Mouse (Mus musculus): ENCODE results near the gene Snx4. TPM values are rescaled to one million over a fixed set of nuclear protein-coding genes. Genes with fewer than 3 reads are reported as not detected.
A peak's percentile ranks its signal among the peaks of the same experiment; 100 is the strongest.
"Not testable (repeated sequence)": the region's sequence is repeated elsewhere in the genome, so short reads cannot be mapped to it uniquely, and the experiment has no call there.

Gene Snx4
- total RNA-seq (2015; ENCODE audit: low replicate concordance) (12.3 and 23.9 TPM in 2 replicates), total RNA-seq (2017; ENCODE audit: low replicate concordance) (7.0 and 14.0 TPM in 2 replicates)

DNA sequence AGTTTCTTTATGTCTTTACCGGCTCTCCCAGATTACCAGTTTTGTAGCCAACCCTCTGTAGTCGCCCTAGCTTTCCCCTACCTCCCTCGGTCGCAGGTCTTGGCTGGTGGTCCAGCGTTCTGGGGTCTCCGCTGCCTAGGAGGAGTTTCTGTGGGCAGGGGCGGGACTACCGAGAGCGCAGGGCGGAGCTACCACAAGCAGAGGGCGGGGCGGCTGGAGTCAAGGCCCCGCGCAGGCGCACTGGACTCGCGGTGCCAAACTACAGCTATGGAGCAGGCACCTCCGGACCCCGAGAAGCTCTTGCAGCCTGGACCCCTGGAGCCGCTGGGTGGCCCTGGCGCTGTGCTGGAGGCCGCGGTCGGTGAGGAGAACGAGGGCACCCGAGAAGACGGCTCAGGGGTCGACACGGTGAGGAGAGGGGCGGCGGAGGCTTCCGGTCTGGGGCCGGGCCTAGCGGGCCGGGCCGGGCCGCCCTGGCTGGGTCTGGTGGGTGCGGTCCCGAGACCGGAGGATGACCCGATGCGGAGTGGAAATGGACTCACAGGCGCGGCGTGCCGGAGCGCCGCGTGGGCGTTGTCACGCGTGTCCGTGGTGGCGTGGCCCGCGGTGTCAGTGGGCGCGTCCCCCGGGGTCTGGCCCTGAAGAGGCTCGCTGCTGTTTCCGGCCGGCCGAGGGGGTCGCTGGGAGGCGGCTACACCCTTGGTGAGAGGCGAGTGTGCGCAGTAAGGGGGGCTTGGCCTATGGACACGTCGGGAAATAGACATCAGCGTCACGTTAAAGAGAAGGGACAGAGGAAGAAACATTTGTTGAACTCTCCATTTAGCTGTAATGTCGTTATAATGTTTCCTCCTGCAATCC, at the start of gene Snx4:
Gene Snx4 (plus strand): TSS at position 249 of the 858 bp plus-strand sequence.
- ATAC-seq (replicated peaks; ENCODE audit: low FRiP score, poor library complexity, severe bottlenecking), result peak; percentile 98

DNA sequence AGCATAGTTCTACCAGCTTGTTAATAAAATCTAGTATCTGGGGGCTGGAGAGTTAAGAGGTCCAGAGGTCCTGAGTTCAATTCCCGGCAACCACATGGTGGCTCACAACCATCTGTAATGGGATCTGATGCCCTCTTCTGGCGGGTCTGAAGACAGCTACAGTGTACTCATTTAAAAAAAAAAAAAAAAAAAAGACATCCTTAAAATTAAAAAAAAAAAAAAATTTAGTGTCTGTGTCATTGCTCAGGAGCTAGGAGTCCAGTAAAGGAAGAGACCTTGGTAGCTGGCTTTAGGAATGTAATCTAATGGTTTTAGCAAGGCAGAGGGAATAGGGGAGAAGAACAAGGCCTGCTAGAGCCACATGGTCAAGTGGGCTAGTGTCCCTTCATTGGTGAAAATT, 40.4 kb upstream of the Snx4 start:
- ATAC-seq (replicated peaks; ENCODE audit: low FRiP score, poor library complexity, severe bottlenecking), result no peak

DNA sequence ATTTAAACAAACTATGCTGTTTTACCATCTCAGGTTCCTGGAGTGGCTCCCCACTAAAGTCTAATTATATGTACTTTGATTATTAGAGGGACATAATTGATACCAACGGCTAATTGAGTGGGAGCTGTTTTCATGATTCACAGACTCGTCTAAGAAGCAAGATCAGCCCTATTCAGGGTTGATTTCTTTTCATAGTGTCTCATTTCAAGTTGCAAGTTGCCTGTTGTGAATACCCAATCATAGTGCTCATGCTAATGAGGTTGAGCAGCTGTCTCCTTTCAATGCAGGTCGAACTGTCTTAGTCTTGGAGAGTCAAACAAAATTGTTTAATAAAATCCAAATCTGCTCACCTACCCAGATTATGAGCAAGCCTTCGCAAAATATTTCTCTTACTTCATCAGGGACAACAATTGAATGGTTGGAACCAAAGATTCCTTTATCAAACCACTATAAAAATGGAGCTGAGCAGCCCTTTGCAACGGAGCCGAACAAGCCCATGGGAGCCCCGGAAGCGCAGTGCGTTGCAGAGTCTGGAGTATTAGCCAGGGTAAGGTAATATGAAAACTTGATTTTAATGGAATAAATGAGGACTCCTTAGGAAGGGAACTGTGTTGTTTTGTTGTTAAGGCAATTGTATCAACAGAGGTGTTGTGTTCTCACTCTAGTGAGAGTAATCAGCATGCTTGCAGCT, 34.8 kb upstream of the Snx4 start:
- no peak for ATAC-seq (replicated peaks; ENCODE audit: low FRiP score, poor library complexity, severe bottlenecking)

DNA sequence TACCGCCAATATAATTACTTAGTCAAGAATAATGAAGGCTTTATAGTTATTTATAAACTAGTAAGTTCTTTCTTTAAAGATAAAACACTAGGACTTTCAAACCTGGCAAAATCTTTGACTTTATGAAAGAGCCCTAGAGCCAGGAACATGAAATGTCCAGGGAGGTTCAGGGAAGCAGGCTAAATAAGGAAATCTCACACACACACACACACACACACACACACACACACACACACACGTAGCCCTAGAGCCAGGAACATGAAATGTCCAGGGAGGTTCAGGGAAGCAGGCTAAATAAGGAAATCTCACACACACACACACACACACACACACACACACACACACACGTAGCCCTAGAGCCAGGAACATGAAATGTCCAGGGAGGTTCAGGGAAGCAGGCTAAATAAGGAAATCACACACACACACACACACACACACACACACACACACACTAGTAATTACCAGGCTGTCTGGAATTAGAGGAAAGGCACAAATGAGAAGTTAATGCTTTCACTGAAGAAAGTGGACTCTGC, 33.6 kb upstream of the Snx4 start:
- not testable (repeated sequence) for ATAC-seq (replicated peaks; ENCODE audit: low FRiP score, poor library complexity, severe bottlenecking)

DNA sequence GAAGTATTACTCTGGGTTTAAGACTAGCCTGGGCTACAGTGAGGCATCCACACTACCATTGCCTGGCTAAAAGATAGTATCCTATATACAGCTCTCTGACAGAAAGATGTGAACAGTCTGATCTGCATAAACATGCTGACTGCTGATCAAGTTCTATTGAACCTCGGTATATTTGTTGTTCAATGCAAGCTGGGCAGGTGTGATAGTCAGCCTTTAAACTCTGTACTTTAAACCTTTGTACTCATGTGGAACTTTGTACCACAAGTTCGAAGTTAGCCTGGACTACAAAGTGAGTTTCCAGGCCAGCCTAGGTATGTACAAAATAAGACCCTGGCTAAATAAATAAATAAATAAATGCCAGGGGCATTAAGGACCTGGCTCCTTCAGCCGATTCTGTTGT, 28.8 kb upstream of the Snx4 start:
- no peak for ATAC-seq (replicated peaks; ENCODE audit: low FRiP score, poor library complexity, severe bottlenecking)

DNA sequence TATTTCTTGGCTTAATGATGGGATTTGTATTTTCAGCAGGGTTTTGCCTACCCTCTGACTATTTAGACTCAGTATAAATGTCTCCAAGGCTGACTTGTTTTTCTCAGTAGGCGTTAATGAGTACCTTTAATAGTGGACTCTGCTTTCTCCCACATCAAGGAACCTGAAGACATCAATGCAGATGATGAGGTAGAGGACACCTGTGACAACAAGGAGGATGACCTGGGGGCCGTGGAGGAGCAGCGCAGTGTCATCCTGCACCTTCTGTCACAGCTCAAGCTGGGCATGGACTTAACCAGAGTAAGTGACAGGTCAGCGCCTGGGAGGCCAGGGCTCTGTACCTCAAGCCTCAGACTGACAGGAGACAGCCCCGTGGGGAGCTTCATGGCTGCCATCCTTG, 26.9 kb upstream of the Snx4 start:
- ATAC-seq (replicated peaks; ENCODE audit: low FRiP score, poor library complexity, severe bottlenecking), result no peak

DNA sequence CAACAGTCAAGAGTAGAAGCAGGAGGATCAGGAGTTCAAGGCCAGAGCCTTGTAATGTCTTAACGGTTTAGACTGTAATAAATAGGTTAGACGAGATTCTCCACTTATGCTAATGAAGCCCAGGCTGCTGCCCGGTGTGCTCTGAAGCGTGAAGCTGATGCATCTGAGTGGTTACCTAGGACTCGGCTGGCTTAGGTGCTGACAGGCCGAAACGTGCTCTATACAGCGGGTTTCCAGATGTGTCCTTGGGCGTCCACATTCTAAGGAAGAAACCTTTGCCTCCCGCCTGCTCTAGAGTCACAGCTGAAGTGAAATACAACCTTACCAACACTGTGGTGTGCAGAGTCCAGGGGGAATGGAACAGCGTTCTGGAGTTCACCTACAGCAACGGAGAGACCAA, 17.1 kb upstream of the Snx4 start:
- no peak for ATAC-seq (replicated peaks; ENCODE audit: low FRiP score, poor library complexity, severe bottlenecking)

DNA sequence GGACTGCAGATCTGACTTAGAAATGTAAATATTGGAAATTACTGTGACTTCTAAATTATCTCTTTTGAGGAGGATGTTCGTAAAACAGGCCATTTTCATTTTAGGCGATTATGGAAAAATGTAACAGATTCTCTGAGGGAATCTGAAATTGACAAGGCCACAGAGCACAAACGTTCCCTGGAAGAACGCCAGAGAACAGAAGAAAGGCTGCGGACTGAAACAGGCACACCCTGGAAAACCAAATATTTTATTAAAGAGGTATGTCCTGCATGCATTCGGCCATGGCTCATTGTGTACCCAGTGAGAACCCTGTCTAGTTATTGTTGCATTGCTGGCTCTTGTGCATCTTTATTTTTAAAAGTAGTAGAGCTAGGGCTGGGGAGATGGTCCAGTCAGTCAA, 15.1 kb upstream of the Snx4 start:
- ATAC-seq (replicated peaks; ENCODE audit: low FRiP score, poor library complexity, severe bottlenecking), result no peak

DNA sequence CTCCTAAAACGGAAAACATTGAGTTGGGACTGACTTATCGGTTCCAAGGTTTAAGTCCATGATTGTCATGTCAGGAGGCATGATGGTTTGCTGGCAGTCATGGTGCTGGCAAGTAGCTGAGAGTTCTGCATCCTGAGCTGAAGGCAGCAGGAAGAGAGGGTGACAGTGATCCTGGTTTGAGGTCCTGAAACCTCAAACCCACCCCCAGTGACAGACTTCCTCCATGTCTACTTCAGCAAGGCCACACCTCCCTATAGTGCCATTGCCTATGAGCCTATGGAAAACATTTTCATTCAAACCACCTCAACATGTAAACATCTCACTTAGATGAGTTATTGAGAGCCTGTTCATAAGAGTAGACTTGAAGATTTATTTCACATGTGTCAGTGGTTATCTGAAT, 11.9 kb upstream of the Snx4 start:
- ATAC-seq (replicated peaks; ENCODE audit: low FRiP score, poor library complexity, severe bottlenecking), result no peak

DNA sequence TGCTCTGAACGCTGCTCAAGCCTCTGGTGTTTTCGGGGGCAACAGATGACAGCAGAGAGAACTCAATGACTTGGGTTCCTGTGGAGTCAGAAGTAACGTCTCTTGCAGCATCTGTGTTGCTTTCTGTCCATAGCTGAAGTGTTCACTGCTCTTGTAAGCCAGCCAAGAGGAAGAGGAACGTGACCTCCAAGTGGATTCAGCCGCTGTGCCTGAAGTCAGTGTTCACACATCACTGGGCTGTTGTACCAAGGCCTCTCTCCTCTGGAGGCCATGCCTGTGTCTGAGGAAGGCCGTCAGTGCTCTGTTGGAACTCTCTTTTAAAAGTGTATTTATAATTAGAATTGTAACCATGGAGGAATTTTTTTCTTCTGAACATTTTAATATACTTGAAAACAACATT, 9.2 kb upstream of the Snx4 start:
- no peak for ATAC-seq (replicated peaks; ENCODE audit: low FRiP score, poor library complexity, severe bottlenecking)

DNA sequence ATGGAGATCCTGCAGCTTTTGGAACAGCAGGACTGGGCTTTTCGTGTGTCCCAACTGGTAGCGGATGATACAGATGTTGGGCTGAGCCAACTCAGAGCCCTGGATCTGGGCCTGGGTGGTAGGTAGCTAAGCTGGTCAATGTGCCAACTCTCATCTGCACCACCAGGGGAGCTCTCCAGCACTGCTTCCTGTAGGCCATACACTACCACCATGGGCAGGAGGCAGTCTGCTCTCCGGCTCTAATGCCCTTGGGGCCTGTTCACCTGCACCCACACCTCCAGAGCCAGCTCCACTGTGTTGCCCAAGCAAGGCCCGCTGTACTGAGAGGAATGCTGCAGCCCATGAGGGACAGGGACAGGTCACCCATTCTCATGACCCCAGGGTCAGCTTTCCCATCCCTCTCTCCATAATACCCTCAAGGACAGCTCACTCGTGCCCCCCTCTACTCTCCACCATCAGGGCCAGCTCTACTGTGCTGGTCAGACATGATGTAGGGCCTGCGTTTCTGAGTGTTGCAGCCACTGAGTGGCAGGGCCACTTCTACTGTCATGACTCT, 7.0 kb upstream of the Snx4 start:
- 0 out of 2 replicates have a peak, but pooled peaks have one; percentile 41 for ATAC-seq (replicated peaks; ENCODE audit: low FRiP score, poor library complexity, severe bottlenecking)

DNA sequence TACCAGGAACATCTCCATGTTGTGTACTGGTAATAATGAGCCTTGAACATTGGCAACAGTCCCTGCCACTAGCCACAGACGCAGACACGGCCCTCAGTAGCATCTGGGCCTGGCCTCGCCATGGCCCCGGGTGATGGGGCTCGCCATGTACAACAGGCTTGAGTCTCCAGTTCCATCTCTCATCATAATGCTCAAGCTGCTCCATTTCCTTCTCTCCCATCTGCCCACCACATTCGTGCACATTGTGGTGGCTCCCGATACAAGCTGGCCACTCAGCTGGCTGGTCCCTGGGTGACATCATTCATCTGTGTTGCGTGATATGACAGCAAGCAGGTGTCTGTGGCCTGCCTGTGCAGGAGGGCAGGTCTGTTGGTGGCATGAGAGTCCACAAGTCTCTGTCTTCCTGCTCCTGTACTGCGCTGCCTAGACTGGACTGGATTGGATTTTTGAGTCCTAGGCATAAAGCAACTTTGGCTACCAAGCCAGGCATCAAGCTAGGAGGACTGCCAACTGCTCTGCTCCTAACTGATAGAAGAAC, 6.2 kb upstream of the Snx4 start:
- no peak for ATAC-seq (replicated peaks; ENCODE audit: low FRiP score, poor library complexity, severe bottlenecking)

DNA sequence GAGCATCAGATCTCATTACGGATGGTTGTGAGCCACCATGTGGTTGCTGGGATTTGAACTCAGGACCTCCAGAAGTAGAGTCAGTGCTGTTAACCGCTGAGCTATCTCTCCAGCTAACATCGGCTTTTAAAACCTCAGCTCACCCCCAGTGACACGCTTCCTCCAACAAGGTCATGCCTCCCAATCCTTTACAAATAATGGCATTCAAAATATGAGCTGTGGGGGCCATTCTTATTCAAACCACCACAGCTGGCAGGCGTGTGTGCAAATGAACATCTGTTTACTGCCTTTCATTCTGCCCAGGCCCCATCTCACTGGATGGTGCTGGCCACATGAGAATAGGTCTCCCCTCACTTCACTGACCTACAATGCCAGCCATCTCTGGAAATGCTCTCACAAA, 4.7 kb upstream of the Snx4 start:
- no peak for ATAC-seq (replicated peaks; ENCODE audit: low FRiP score, poor library complexity, severe bottlenecking)

DNA sequence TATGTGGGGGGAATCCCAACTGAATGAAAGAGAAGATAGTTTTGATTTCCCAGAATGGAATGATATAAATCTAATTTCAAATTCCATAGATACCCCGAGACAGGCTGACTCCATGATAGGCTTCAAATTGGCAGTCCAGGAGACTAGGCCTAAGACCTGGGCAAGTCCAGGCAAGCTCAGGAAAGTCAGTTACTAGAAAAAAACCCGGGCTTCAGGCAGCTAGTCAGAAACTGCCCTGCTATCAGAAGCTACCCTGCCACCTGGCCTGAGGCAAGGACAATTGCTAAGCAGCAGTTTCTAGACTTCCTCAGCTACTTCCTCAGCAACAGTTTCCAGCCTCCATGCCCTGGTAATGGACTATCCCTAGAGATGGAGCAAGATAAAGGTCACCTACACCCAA, 4.2 kb upstream of the Snx4 start:
- ATAC-seq (replicated peaks; ENCODE audit: low FRiP score, poor library complexity, severe bottlenecking), result no peak

DNA sequence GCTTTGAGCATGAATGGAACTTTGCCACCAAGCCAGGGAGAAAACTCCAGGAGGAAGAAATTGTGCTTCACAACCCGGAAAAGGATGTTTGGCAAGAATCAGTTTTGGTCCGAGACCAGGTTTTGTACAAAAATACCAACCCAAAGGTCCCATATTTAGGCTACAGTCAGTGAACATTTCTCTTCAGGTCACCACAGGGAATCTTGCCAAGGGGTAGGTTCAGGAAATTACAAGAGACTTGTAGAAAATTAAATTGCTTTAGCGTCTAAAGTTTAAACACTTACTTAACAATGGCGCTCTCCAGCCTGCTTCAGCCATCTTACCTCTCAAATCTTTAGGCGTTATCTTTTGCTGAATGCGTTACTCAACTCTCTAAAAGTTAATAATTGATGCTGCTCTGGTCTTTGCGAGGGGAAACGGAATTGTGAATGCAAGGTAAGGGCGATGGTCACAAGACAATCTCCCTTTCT, 556 bp upstream of the Snx4 start:
- ATAC-seq (replicated peaks; ENCODE audit: low FRiP score, poor library complexity, severe bottlenecking), result peak; percentile 73

DNA sequence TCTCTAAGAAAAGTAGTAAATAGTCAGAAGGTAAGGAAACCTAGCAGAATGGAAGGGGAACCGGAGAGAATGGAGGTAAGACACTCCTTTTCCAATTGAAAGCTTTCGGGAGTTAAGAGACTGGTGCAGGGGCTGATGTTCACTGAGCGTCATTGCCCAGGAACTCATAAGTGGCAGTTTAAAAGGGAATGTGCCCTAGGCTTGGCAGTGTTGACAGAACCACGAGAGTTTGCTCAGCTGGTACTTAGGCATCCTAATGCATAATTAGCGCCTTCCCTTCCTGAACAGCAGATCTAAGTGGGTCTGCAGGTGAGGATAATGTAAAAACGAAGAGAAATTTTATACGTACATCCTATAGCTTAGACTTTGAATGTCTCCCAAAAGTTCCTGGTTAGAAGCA, 4.4 kb downstream of the Snx4 start:
- ATAC-seq (replicated peaks; ENCODE audit: low FRiP score, poor library complexity, severe bottlenecking), result no peak

DNA sequence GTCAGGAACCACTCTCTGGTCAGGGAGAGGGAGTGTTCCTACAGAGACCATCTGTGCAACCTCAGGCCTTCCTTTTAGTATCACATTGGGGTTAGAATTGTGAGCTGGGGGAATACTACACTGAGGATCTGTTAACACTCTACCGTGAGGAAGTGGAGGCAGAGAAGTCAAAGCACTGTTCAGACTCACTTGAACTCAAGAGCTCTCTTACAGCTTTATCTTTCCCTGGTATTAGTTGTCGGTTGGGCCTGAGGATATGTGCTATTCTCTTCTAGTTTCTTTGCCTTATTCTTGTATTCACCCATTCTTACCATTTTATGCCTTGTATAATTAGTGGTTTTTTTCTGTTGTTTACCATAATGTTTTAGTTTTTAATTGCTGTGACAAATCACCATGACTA, 7.3 kb downstream of the Snx4 start:
- no peak for ATAC-seq (replicated peaks; ENCODE audit: low FRiP score, poor library complexity, severe bottlenecking)

DNA sequence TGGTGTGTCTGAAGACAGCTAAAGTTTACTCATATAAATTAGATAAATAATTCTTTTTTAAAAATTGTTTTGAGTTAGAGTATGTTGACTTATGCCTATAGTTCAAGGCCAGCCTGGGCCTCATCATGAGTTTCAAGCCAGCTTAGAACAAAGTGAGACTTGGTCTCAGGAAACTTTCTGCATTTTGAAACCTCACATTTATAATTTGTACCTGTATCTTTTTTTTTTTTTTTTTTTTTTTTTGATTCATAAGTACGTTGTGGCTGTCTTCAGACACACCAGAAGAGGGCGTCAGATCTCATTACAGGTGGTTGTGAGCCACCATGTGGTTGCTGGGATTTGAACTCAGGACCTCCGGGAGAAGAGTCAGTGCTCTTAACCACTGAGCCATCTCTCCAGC, 8.6 kb downstream of the Snx4 start:
- no peak for ATAC-seq (replicated peaks; ENCODE audit: low FRiP score, poor library complexity, severe bottlenecking)

DNA sequence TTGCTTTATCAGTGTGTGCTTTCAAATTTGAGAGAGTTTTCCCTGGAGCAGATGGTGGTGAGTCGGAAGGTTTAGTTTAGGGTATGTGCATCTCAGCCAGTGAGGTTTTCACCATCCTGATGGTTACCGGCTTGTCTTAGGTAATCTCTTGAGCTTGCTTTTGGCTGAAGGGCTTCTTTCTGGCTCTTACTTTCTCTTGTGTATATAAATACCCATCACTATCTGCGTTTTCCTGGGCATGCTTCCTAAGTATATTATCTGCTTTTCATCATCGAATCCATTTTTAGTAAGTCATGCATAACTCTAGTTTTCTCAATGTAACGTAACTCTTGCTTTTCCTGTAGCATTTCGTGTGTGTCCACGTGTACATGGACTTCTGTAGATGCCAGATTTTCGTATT, 9.6 kb downstream of the Snx4 start:
- ATAC-seq (replicated peaks; ENCODE audit: low FRiP score, poor library complexity, severe bottlenecking), result no peak

DNA sequence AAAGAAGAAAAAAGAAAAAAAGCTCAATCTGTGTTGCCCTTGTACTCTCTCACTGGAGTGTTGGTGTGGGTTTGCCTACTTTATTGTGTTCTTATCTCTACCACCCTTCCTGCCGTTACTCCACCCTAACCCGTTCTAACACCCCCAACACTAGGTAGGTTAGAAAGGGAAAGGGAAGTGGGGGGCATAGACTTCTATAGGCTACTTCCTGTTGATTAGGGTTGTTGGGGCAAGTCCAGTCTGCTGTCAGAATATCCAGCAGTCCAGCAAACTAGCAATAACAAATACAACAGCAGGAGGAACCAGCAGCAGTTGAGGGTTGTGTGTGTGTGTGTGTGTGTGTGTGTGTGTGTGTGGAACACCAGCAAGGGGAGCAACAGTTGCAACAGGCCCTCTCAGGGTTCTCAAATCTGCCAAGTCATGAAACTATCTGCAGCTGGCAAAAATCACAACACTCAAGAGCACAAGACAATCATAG, 10.4 kb downstream of the Snx4 start:
- no peak for ATAC-seq (replicated peaks; ENCODE audit: low FRiP score, poor library complexity, severe bottlenecking)
